Mouse (Mus musculus): ENCODE results near the gene Camk1d.

Gene Camk1d

GRCm38 (mm10) chr2:5478256-5478655, 236.1 kb downstream of the Camk1d start:
- 98% methylated on average over 4 of the region's 4 CpGs for WGBS

GRCm38 (mm10) chr2:5477525-5477924, 236.8 kb downstream of the Camk1d start:
- 88% methylated on average over 1 of the region's 1 CpGs for WGBS

GRCm38 (mm10) chr2:5469366-5469941, 244.9 kb downstream of the Camk1d start:
- WGBS, result 51% methylated on average over 4 of the region's 4 CpGs

- 45% methylated on average over 2 of the region's 2 CpGs for WGBS
Measured at GRCm38 (mm10) chr2:5467537-5467936, 246.8 kb downstream of the Camk1d start.

GRCm38 (mm10) chr2:5458671-5459235, 255.6 kb downstream of the Camk1d start:
- WGBS, result 57% methylated on average over 16 of the region's 16 CpGs

GRCm38 (mm10) chr2:5458075-5458494, 256.2 kb downstream of the Camk1d start:
- 41% methylated on average over 5 of the region's 5 CpGs for WGBS

- WGBS, result 80% methylated on average over 2 of the region's 2 CpGs
Measured at GRCm38 (mm10) chr2:5456108-5456507, 258.2 kb downstream of the Camk1d start.

GRCm38 (mm10) chr2:5454830-5455229, 259.5 kb downstream of the Camk1d start:
- WGBS, result 67% methylated on average over 9 of the region's 9 CpGs

- WGBS, result 94% methylated on average over 2 of the region's 2 CpGs
Measured at GRCm38 (mm10) chr2:5451654-5452053, 262.7 kb downstream of the Camk1d start.

- WGBS, result 70% methylated on average over 5 of the region's 5 CpGs
Measured at GRCm38 (mm10) chr2:5445357-5445756, 269.0 kb downstream of the Camk1d start.

GRCm38 (mm10) chr2:5437690-5438089, 276.6 kb downstream of the Camk1d start:
- 70% methylated on average over 2 of the region's 2 CpGs for WGBS

GRCm38 (mm10) chr2:5435587-5436253, 278.6 kb downstream of the Camk1d start:
- WGBS, result 52% methylated on average over 16 of the region's 16 CpGs

- 62% methylated on average over 2 of the region's 2 CpGs for WGBS
Measured at GRCm38 (mm10) chr2:5431309-5431708, 283.0 kb downstream of the Camk1d start.

GRCm38 (mm10) chr2:5429921-5430320, 284.4 kb downstream of the Camk1d start:
- 35% methylated on average over 8 of the region's 8 CpGs for WGBS

GRCm38 (mm10) chr2:5426110-5426509, 288.2 kb downstream of the Camk1d start:
- 38% methylated on average over 2 of the region's 2 CpGs for WGBS

- WGBS, result 70% methylated on average over 3 of the region's 3 CpGs
Measured at GRCm38 (mm10) chr2:5425612-5426011, 288.7 kb downstream of the Camk1d start.

- 92% methylated on average over 5 of the region's 5 CpGs for WGBS
Measured at GRCm38 (mm10) chr2:5420621-5421196, 293.6 kb downstream of the Camk1d start.

GRCm38 (mm10) chr2:5418802-5419201, 295.5 kb downstream of the Camk1d start:
- 64% methylated on average over 4 of the region's 4 CpGs for WGBS

- 68% methylated on average over 6 of the region's 6 CpGs for WGBS
Measured at GRCm38 (mm10) chr2:5417158-5418032, 296.9 kb downstream of the Camk1d start.

- WGBS, result 39% methylated on average over 2 of the region's 2 CpGs
Measured at GRCm38 (mm10) chr2:5411774-5412173, 302.5 kb downstream of the Camk1d start.

GRCm38 (mm10) chr2:5403850-5404249, 310.5 kb downstream of the Camk1d start:
- 66% methylated on average over 3 of the region's 3 CpGs for WGBS

- WGBS, result 61% methylated on average over 12 of the region's 12 CpGs
Measured at GRCm38 (mm10) chr2:5402036-5402435, 312.3 kb downstream of the Camk1d start.

All from cerebral cortex, adult 2 months (tissue).